Mouse (Mus musculus) lung, adult 2 months (tissue): ENCODE results near the gene Cyp3a57.
"Not testable (repeated sequence)": the region's sequence is repeated elsewhere in the genome, so short reads cannot be mapped to it uniquely, and the experiment has no call there.

Experiments
- CTCF ChIP-seq: fragments of 200-500 bp; IDR thresholded peaks from 2 replicates; pipeline ENCODE4 v1.5.1; 2011; ENCODE audit warnings: mild to moderate bottlenecking, low read length, control low read depth; ENCODE audit not compliant: insufficient read depth
- POLR2A ChIP-seq: fragments of 200-500 bp; IDR thresholded peaks from 2 replicates; pipeline ENCODE4 v1.6.1; 2011; ENCODE audit warnings: low read depth, mild to moderate bottlenecking, control low read depth, low read length, borderline replicate concordance; ENCODE audit errors: extremely low read depth

- TF ChIP-seq CTCF, POLR2A: not testable (repeated sequence)
Measured at GRCm38 (mm10) chr5:145338756-145339155, 6.3 kb upstream of the Cyp3a57 start.
